Mouse (Mus musculus): ENCODE measurements around the gene Kdm2b. TPM values are rescaled to one million over a fixed set of nuclear protein-coding genes. Genes with fewer than 3 reads are reported as not detected.
A peak's percentile ranks its signal among the peaks of the same experiment; 100 is the strongest.

The Kdm2b gene
- polyA plus RNA-seq, 1 experiment from 2014 or later: 141 TPM

DNA sequence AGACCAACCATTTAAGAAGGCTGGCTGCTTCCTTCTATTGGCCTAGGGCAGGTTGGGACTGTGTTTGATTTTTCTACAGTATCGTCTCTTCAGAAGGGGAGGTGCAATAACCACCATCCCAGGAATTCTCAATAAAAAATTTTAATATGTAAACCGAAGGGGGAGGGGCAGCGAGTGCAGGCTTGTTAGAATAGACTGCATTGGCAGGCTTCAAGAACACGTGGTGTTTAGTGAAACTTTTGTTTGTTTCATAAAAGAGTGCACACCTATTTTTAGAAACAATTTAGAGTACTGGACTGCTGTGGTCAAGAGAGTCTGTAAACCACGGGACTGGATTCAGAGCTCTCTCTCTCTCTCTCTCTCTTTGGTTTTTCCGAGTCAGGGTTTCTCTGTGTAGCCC is 33.4 kb upstream of the Kdm2b start:
- ATAC-seq (replicated peaks): no peak
- no peak overlapping the region for H3K27ac ChIP-seq (replicated peaks)
- WGBS: 83% methylated on average over 6 of the region's 6 CpGs

GRCm38 (mm10) chr5:123021438-123021837 is 31.8 kb upstream of the Kdm2b start:
- no peaks in the 10 kb centered on the region for H3K9me3 ChIP-seq
- ATAC-seq (replicated peaks): no peak
- WGBS: 91% methylated on average over 7 of the region's 7 CpGs
- H3K4me3 ChIP-seq: no peak overlapping the region
- H3K9ac ChIP-seq (replicated peaks): no peak overlapping the region
- H3K27ac ChIP-seq (replicated peaks): no peak overlapping the region
- peaks cover 25% of the 10 kb centered on the region for H3K4me1 ChIP-seq
- H3K4me2 ChIP-seq (replicated peaks): no peak overlapping the region
- no peaks in the 10 kb centered on the region for H3K36me3 ChIP-seq
- no peaks in the 10 kb centered on the region for H3K27me3 ChIP-seq

More for the DNA sequence above, 33.4 kb upstream of the Kdm2b start:
- H3K4me2 ChIP-seq (replicated peaks): no peak overlapping the region
- H3K27me3 ChIP-seq: no peaks in the 10 kb centered on the region
- H3K9ac ChIP-seq (replicated peaks): no peak overlapping the region
- no peaks in the 10 kb centered on the region for H3K9me3 ChIP-seq
- no peak overlapping the region for H3K4me3 ChIP-seq
- H3K4me1 ChIP-seq: peaks cover 24% of the 10 kb centered on the region
- no peaks in the 10 kb centered on the region for H3K36me3 ChIP-seq

GRCm38 (mm10) chr5:123020426-123020825 is 30.8 kb upstream of the Kdm2b start:
- Histone ChIP-seq H3K9ac (replicated peaks) (no peak overlapping the region), H3K4me1 (peaks cover 35% of the 10 kb centered on the region), H3K36me3 (no peaks in the 10 kb centered on the region), H3K4me2 (replicated peaks) (no peak overlapping the region), H3K9me3 (no peaks in the 10 kb centered on the region), H3K27me3 (no peaks in the 10 kb centered on the region), H3K4me3 (no peak overlapping the region), H3K27ac (replicated peaks) (peak overlapping the region; percentile 82)
- 89% methylated on average over 5 of the region's 5 CpGs for WGBS
- no peak for ATAC-seq (replicated peaks)

DNA sequence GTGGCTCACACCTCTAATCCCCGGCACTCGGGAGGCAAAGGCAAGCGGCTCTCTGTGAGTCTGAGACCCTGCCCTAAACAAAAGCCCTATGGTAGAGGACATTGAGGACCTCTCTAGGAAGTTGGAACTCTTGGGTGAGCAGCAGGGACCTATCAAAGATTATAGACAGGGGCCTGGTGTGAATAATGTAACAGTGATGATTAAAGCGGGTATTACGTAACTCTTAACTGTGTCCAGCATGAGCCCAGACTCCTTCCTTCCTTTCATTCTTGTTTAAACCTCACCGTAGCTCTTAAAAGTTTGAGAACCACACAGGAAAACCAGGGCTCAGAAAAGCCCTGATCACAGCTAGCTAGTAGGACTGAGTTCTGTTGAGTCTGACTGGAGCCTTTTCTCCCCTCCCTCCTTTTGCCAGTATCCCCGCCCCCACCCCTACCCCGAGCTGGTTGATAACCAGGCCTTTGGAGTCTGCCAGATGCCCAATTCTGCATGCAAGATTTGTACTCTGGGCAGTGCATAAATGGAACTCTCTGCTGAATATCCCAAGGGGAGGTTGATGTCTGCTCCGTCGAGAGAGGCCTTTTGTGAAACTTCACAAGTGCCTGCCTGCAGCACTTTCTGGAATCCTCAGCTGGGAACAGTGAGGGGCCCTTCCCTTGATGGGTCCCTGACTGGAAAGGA is 29.9 kb upstream of the Kdm2b start:
- H3K4me3 ChIP-seq: no peak overlapping the region
- WGBS: 27% methylated on average over 10 of the region's 10 CpGs
- no peak overlapping the region for H3K4me2 ChIP-seq (replicated peaks)
- H3K9ac ChIP-seq (replicated peaks): no peak overlapping the region
- H3K4me1 ChIP-seq: peaks cover 39% of the 10 kb centered on the region
- no peaks in the 10 kb centered on the region for H3K36me3 ChIP-seq
- no peaks in the 10 kb centered on the region for H3K9me3 ChIP-seq
- peak; percentile 30 for ATAC-seq (replicated peaks)
- peak overlapping the region; percentile 82 for H3K27ac ChIP-seq (replicated peaks)
- no peaks in the 10 kb centered on the region for H3K27me3 ChIP-seq

DNA sequence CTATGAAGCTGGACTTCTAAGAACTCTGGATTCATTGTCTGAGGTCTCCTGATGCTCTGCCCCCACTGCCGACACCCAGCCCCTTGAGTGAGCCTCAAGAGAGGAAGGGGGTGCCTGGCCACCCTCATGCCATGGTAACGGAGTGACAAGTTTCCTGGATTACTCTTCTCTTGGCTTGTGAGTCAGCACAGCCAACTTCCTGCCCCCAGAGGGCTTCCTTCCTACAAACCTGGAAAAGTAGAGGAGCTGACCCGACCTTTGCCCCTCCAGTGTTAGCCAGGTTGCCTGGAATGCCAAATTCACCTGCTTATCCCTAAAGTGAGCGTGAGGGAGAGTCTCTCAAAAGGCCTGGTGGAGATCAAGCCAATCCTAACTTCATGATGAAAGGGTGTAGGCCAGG is 27.9 kb upstream of the Kdm2b start:
- no peak overlapping the region for H3K27ac ChIP-seq (replicated peaks)
- no peak overlapping the region for H3K4me2 ChIP-seq (replicated peaks)
- WGBS: 85% methylated on average over 4 of the region's 4 CpGs
- ATAC-seq (replicated peaks): no peak
- H3K27me3 ChIP-seq: no peaks in the 10 kb centered on the region
- no peaks in the 10 kb centered on the region for H3K9me3 ChIP-seq
- H3K9ac ChIP-seq (replicated peaks): no peak overlapping the region
- H3K36me3 ChIP-seq: no peaks in the 10 kb centered on the region
- peaks cover 45% of the 10 kb centered on the region for H3K4me1 ChIP-seq
- H3K4me3 ChIP-seq: no peak overlapping the region

DNA sequence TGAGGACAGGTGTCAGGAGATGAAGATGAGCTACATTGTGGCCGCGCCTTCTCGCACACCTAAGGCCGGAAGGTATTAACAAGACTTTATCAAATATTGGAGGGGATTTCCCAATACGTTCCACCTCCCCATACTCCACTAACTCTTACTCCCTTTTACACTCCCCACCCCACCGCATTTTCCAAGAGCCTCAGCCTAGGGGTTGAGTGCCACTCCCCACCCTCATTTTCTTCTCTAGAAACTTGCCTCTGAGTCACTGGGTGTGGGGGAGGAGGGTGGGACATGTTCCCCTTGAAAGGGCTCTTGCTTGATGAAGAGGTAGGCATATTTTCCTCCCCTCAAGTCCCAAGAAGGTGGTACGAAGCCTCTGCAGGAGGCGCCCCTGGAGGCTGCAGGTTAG is 26.3 kb upstream of the Kdm2b start:
- Histone ChIP-seq H3K27me3 (no peaks in the 10 kb centered on the region), H3K4me2 (replicated peaks) (peak overlapping the region; percentile 66)
- 22% methylated on average over 8 of the region's 8 CpGs for WGBS

GRCm38 (mm10) chr5:123014753-123015701 is 25.4 kb upstream of the Kdm2b start, which contains the start of gene Orai1:
Gene Orai1 (plus strand): TSS chr5:123015074.
- Histone ChIP-seq H3K4me2 (replicated peaks) (peak within 1 kb of the TSS; percentile 66), H3K27me3 (no peaks in the 10 kb centered on the region), H3K4me3 (peak within 1 kb of the TSS; percentile 83), H3K27ac (replicated peaks) (peak within 1 kb of the TSS; percentile 94), H3K36me3 (no peaks in the 10 kb centered on the region), H3K9ac (replicated peaks) (peak within 1 kb of the TSS; percentile 73), H3K9me3 (no peaks in the 10 kb centered on the region), H3K4me1 (peaks cover 50% of the 10 kb centered on the region)
- ATAC-seq (replicated peaks): peak; percentile 91
- under 1% methylated on average over 105 of the region's 106 CpGs for WGBS

More for the DNA sequence above, 26.3 kb upstream of the Kdm2b start:
- H3K4me1 ChIP-seq: peaks cover 45% of the 10 kb centered on the region
- H3K4me3 ChIP-seq: peak overlapping the region; percentile 83
- H3K27ac ChIP-seq (replicated peaks): peak overlapping the region; percentile 94; the same call in 1 of the 2 replicates
- no peak for ATAC-seq (replicated peaks)
- H3K36me3 ChIP-seq: no peaks in the 10 kb centered on the region
- H3K9me3 ChIP-seq: no peaks in the 10 kb centered on the region
- H3K9ac ChIP-seq (replicated peaks): peak overlapping the region; percentile 73

GRCm38 (mm10) chr5:123013599-123014315 is 24.1 kb upstream of the Kdm2b start:
- no peak overlapping the region for H3K4me2 ChIP-seq (replicated peaks)
- no peak overlapping the region for H3K9ac ChIP-seq (replicated peaks)
- no peak overlapping the region for H3K4me3 ChIP-seq
- no peaks in the 10 kb centered on the region for H3K27me3 ChIP-seq
- no peak for ATAC-seq (replicated peaks)
- H3K4me1 ChIP-seq: peaks cover 50% of the 10 kb centered on the region
- no peaks in the 10 kb centered on the region for H3K36me3 ChIP-seq
- H3K27ac ChIP-seq (replicated peaks): peak overlapping the region; percentile 94
- 56% methylated on average over 9 of the region's 9 CpGs for whole genome bisulfite sequencing
- no peaks in the 10 kb centered on the region for H3K9me3 ChIP-seq

- ATAC-seq (replicated peaks): no peak
Measured at GRCm38 (mm10) chr5:123011705-123012104, 22.1 kb upstream of the Kdm2b start.

DNA sequence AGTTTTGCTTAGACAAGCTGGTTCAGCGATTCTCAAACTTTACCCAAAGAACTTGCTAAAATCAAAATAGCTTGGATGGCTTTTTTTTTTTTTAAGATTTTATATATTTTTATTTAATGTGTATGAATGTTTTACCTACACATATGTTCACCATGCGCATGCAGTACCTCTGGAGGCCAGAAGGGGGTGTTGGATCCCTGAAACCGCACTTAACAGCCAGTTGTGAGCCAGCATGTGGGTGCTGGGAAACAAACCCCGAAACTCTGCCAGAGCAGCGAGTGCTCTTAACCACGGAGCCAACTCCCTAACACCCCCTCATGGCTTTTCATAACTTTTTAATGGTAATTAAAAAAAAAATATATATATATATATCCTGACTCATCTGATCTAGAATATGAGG is 21.2 kb upstream of the Kdm2b start:
- no peaks in the 10 kb centered on the region for H3K27me3 ChIP-seq
- H3K9me3 ChIP-seq: no peaks in the 10 kb centered on the region
- no peak overlapping the region for H3K4me2 ChIP-seq (replicated peaks)
- no peak overlapping the region for H3K4me3 ChIP-seq
- no peaks in the 10 kb centered on the region for H3K36me3 ChIP-seq
- 0 out of 2 replicates have a peak overlapping the region, but pooled peaks have one; percentile 79 for H3K27ac ChIP-seq (replicated peaks)
- no peak overlapping the region for H3K9ac ChIP-seq (replicated peaks)
- no peak for ATAC-seq (replicated peaks)
- peaks cover 59% of the 10 kb centered on the region for H3K4me1 ChIP-seq
- 90% methylated on average over 6 of the region's 6 CpGs for WGBS

More at GRCm38 (mm10) chr5:123011705-123012104, 22.1 kb upstream of the Kdm2b start:
- Histone ChIP-seq H3K27me3 (no peaks in the 10 kb centered on the region), H3K4me1 (peaks cover 57% of the 10 kb centered on the region), H3K27ac (replicated peaks) (no peak overlapping the region), H3K36me3 (no peaks in the 10 kb centered on the region), H3K4me2 (replicated peaks) (no peak overlapping the region), H3K9ac (replicated peaks) (no peak overlapping the region), H3K9me3 (no peaks in the 10 kb centered on the region), H3K4me3 (no peak overlapping the region)
- WGBS: 92% methylated on average over 9 of the region's 9 CpGs

DNA sequence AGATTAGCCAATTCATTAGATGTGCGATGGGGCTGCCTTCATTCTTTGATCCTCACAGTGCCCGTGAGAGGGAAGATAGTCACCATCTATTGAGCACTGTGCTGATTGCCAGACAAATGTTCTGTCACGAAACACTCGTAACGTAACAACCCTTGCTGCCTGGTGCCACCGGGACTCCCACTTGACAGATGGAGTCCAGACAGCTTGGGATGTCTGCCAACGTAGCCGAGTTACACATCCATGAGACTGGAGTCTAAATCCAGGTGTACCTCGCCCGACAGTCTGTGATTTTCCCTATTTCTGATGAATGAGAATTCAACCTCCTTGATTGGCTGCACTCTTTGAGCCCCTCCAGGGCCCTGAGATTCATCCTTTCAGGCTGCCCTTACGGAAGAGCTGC is 20.2 kb upstream of the Kdm2b start:
- ATAC-seq (replicated peaks): no peak
- Histone ChIP-seq H3K36me3 (no peaks in the 10 kb centered on the region), H3K4me2 (replicated peaks) (no peak overlapping the region), H3K9ac (replicated peaks) (no peak overlapping the region), H3K27me3 (no peaks in the 10 kb centered on the region), H3K4me3 (no peak overlapping the region), H3K4me1 (peaks cover 61% of the 10 kb centered on the region), H3K27ac (replicated peaks) (peak overlapping the region; percentile 79), H3K9me3 (no peaks in the 10 kb centered on the region)
- WGBS: 41% methylated on average over 11 of the region's 11 CpGs

All from forebrain, embryonic 15.5 days (tissue).